Mouse (Mus musculus) ovary, postnatal 36 days (tissue): ENCODE measurements at regions not wholly inside any gene's neighbourhood (a gene's known extent, or its start where the extent isn't known, plus 50 kb on each side); places are given as distances from the start of the nearest gene placed in this dataset.

Experiments
- DNase-seq: peaks from one replicate; pipeline ENCODE4 v3.0.0; 2022; ENCODE audit warnings: low spot score, mixed read lengths

DNA sequence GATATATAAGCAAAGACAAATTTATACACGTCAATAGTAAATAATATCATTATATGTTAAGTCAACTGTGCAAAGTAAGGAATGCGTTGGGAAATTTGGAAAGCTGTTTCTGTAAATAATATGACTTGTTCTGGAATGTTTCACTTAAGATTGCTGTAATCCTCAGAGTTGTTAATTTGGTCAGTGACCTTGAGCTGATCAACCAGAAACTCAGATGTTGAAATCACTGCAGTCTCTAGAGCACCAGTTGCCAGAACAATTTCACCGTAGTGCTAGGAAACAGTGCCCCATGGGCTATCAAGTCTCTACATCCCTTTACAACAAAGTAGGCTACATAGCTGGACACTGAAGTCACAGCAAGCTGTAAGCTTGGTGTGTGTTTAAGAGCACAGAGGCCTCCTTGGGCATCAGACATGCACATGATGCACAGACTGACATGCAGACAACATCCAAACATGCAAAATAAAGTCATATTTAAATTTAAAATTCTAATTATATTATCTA lies 212.6 kb downstream of the Pik3r1 start:
- DNase-seq = no peak

DNA sequence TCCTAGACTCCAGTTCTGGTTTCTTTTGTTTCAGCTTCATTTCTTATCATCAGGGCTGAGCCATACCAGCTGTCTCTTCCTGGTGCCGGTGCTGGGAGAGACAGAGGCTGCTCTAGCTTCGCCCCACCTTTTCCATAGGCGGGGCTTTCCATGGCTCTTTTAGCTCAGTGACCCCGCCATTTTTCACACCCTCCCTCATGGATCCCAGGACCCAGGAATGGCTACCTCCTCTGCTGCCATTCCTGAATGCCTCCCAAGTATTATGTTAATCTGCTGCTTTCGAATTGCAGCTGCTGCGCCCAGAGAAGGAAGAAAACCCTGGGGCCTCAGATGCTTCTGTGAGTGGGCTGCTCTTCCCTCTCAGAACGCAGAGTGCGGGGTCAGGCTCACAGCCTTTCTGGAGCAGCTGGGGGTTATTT lies 214.9 kb downstream of the Pik3r1 start:
- DNase-seq = no peak

DNA sequence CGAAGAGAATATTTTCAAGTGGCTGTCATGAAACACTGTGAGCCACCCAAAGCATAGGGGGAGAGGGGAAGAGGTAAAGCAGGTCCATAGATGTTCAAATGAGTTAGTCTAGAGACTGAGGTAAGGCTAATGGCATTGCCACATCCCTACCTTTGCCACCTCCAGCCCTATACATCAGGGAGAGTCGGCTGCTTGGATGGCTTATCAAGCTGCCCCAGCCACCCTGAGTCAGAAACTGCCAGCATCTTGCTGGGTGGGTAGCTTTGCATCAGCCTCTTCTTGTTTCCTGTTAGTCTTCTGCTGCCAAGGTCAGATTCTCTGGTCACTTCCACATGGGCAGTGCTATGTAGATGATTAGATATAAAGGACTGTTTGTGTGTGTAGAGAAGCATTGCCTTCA lies 215.6 kb downstream of the Pik3r1 start:
- no peak for DNase-seq

DNA sequence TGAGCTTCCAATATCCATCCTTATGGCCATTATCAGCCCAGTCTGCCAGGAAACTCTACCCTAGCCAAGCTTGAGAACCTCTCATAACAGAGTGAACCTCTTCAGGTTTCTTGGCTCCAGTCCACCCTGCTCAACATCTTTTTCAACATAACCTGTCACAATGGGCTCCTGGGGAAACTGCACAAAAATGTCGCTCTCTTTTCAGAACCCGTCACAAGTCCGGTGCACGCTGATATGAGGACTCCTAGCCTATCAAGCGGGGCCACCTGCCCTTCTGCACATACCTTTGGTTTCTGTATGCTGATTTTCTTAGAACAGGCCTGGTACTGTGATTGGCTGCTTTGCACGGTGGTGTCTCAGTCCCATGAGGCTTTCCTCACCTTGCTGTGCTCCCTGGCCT lies 216.9 kb downstream of the Pik3r1 start:
- no peak for DNase-seq

DNA sequence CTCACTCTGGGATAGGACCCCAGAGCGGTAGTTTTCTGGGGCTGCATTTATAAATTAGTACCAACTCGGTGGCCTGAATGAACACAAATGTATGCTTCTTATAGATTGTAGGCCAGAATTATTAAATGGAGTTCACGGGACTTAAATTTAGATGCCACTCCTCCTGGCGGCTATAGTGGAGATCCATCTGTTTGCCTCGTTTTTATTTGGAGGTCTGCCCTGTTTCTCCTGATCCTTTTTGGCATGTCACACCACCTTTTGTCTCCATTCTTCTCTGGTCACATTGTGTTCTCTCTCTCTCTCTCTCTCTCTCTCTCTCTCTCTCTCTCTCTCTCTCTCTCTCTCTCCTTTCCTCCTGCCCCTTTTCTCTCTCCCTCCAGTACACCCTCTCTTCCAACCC lies 217.5 kb downstream of the Pik3r1 start:
- no peak for DNase-seq

DNA sequence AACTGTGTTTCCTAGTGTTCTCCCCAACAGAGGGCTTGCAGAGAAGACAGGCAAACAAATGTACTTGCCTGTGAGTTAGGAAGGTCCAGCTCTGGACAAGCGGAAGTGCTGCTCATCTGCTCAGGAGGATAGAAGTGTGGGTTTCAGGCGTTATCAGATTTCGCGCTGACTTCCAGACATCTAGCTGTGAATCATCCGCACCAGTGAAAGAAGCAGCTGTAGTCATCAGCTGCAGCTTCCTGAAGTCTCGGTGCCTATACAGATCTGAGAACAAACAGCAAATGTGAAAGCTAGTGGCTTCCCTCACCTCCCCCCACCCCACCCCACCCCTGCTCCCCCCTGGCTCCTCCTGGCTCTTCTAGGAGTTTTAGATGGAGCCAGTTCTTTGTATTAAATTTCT lies 220.1 kb downstream of the Pik3r1 start:
- no peak for DNase-seq

DNA sequence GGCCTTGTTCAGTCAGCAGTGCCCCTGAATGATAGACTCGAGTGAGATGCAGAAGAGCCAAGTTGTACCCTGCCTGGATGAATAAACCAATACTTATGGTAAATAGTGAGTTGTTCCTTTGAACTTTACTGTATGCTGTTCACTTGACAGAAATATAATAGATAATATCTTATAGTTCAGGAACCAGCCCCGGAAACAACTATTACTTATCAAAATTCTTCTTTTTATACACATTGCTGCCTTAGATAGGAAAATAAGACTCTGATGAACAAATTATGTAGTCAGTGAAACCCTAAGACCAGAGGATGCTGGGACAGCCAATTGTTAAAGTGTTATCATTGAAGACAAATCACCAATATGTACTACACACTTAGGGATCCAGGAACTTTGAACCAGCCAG lies 220.7 kb downstream of the Pik3r1 start:
- DNase-seq = no peak

DNA sequence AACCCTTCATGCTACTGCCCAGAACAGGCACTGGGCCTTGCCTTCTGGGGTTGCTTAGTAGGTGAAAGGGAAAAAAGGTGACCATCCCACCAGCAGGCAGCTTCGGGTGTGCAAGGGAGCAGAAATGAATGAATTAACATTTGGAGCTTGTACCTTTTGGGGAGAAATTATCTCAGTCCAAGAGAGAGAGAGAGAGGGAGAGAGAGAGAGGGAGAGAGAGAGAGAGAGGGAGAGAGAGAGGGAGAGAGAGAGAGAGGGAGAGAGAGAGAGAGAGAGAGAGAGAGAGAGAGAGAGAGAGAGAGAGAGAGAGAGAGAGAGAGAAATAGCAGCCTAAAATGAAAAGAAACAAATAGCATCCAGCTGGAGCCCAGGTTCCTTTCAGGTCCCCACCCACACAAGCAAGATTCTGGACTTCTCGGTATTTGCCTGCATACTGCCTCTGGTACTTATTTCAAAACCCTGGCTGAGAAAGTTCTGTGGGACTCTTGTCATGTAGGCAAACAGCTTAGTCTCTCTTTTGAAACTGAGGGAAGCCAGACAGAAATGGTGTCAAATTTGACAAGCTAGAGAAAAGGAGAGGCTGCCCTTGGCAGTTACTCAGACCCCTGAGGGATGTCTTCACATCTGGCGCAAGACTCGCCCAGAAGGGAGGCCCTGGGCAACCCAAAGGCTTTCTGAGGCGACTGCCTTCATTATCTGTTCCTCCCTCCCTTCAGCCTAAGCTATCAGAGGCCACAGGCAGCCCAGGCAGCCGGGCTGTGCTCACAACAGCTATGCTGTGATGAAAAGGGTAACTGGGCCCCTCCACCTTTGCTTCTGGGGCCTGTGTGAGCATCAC lies 222.5 kb downstream of the Pik3r1 start:
- DNase-seq = no peak

DNA sequence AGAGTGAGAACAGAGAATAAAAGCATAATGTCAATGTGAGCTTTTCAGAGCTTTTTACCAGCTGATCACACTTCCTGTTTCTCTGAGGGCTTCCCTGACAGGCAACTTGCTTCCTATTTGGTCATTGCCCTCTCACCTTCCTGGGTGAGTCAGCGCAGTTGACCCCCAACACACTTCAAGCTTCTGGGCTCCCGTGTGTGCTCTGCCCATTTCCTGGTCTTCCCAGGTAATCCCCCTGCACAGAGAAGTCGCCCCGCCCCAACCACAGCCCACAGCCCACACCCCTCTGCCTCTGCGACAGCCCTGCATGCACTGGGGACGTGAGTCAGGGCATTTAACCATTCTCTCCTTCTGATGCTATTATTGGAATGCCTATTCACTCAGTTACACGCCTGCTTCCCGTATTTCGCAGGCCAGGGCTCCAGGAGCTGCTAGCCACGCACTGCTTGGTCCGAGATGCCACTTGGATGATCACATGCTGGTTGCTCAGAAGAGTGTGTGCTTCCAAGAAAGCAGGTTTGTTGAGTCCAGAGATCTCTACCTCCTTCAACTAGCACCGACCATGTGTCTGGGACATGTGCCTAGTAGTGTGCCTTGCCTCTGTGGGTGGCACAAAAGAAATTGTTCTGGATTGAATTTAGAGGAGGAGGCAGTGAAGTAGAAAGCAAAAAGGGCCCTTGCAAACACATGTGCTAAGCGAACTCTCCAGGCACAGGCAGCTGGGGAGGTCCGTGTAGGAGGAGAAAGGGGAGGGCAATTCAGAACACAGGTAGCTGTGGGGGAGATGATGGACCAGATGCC lies 227.4 kb downstream of the Pik3r1 start:
- no peak for DNase-seq

DNA sequence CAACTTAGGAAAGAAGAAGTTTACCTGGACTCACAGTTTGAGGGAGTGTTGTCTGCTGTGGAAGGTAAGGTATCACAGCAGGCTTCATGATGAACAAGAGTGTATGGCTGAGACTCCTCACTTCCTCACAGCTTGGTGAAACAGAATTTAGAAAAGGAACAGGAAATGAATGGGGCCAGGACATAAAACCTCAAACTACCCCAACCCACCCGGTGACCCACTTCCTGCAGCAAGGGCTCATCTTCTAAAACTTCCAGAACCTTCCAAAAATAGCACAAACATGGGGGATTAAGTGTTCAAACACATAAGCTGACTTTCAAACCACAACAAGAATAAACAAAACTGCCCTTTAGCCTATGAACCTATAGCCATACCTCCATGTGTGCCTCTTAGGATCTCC lies 229.9 kb downstream of the Pik3r1 start:
- DNase-seq = no peak

DNA sequence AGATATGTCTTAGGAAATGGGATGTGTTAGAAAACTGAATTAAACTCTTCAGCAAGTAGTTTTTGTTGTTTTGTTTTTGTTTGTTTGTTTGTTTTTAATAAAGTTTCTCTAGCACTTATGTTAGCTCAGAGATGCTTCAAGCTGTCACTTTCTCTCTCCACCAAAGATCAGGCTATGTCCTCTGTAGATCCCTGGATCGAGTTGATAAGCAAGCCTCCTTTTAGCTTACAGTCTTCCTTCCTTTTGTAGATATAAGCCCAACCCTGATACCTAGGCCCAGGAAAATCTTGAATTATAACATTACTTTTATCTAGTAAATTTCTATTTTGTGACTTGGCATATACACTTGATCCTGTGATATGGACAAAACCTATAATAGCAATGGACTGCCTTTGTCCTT lies 232.0 kb downstream of the Pik3r1 start:
- no peak for DNase-seq

DNA sequence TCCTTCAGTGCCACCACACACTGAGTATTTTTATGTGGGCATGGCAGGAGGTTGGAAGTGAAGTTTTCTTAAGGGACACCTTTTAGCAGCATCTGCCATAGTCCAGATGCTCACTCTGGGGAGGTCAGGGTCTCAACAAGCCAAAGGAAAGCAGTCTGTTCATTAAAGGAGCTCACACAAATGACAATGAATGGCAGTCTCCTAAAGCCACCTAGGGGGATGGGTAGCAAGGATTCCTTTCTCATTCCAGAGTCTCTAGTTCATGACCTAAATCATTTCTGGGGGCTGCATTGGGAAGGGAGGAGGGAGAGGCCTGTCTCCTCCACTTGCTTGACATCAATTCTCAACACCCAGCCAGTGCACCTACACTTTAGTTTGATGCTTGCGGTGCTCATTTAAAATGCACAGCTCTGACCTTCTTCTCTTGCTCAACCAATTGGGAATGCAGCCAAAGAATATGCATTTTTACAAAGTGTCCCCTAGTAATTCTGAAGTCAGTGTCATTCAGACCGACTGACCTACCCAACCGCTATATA lies 232.6 kb downstream of the Pik3r1 start:
- DNase-seq = no peak

DNA sequence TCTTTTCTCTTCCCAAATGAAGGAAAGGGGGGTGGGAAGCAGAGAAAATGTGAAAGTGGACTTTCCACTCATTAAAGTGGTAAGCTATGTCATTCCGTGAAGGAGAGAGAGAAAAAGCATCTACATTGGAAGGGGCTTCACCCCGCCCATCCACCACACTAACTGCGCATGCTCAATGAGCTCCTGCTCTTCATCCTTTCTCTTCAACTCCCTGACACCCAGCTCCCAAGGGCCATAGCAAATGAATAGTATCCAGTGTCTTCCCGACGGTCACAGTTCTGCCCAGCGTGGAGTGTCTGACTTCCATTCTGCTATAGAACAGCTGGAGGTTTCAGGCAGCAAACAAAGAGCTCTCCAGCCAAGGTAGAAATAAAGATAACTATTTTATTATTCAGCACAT lies 233.5 kb downstream of the Pik3r1 start:
- no peak for DNase-seq

DNA sequence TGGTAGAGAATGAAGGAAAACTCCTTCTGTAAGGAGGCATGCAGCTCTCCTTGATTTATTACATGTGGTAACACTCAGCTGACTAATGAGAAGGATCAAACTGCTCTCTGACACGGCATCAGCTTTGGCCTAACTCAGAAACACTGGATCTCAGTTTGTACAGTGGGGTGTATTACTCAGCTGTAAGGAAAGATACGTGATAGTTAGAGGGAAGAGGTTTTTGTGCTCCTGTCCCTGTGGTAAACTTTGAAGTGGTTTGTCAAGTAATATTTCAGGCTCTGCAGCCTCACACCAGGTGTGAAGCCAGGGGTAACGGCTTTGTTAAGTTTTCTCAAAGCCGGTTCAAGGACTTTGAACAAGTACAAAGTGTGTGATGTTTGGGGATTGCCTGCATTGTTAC lies 235.1 kb downstream of the Pik3r1 start:
- DNase-seq = no peak

DNA sequence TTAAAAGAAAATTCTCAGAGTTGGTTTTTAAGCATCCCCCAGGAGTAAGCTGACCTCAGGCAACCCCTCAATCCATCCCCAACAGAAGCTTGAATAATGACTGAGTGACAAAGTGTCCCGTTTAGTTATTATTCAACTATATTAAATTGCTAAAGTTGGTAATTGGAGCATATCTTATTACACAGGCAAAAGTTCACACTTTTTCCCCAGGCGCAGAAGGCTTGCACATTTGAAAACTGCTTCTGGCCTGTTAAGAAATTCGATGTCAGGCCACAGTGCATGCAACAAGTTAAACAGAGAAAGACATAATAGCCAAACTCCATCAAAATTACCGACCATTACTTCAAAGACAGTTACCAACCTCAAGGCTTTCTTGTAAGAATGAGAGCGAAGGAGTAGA lies 240.3 kb downstream of the Pik3r1 start:
- DNase-seq = no peak

DNA sequence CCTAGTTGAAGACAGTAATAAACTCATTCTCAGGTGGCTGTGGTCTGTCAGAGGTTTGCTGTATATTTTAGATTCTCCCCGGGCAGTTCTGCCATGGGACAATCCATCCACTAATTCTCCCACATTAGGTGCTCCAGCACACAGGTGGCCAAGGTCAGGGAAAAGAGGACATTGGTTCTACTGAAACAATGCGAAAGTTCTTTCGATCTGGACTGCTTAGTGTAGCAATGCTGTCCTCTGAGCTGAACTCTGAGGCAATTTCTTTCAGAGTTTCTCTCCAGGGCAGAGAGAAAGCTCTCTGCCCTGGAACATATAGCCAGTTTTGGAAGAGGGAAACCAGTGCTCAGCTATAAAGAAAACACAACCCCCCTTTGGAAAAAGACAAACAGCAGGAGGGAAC lies 243.2 kb downstream of the Pik3r1 start:
- no peak for DNase-seq

DNA sequence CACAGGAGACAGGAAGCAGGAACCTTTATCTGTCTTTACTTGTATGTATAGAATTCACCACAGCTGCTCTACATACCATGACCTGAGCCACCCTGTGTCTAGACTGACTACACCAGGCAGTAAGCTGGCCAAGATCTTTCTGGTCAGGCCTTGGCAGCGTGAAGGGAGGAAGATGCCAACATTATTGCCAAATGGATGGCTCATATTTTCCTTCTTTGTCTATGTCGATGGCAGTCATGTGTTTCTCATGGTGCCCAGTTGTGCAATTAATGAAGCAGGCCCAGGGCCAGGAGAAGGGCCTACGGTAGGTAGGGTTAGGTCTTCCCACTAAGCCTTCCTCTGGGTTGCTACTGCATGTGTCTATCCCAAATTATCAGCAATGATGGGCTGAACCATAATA lies 243.8 kb downstream of the Pik3r1 start:
- DNase-seq = no peak

DNA sequence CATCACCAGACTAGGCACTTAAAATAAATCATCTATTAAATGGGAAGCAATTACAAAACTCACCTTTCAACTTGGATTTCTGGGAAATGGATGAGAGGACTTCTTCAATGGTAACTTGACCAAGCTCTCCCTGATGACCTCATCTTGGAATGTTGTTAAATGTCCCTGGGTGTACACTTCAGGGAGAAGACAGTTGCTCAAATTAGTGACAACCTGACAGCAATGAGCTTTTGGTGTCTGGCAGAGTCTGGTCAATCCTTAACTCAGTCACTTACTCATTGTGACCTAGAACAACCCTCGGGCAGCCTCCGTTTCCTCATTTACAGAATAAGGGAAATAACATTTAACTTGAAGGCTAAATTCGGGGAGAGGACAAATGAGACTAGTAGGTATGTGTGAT lies 244.5 kb downstream of the Pik3r1 start:
- no peak for DNase-seq

DNA sequence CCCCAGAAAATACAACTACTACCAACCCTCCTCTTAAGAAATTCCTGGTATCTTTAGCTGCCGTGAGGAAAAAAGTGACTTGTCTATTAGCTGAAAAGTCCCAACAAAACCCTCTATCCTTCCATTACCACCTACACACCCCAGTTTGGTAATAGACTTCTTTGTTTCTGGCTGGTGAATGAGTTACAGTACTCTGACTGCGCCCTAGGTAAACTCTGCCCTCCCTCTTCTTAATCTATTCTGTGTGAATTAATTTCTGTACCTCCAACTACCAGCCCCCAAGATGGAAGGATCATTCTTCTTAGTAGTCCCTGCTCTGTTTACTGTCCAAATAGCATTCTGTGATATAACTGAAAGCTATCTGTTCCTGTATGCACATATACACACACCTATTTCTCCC lies 245.4 kb downstream of the Pik3r1 start:
- DNase-seq = no peak

DNA sequence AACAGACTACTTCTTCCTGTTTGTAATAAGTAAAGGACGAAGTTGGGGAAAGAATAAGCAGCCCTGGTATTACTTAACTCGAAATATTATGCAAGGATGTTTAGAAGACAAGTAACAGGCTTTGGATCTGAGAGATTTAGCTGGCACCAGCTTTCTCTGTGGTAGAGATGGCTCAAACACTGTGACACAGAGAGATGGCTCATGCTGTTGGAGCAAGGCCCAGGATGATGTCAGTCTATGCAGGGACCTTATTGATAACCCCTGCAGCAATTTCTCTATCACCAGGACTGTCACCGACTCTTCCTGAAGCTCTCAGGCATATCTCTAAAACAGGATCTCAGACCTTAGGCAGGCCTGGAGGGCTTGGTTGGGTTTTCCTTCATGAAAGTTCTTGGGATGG lies 254.7 kb downstream of the Pik3r1 start:
- DNase-seq = no peak

DNA sequence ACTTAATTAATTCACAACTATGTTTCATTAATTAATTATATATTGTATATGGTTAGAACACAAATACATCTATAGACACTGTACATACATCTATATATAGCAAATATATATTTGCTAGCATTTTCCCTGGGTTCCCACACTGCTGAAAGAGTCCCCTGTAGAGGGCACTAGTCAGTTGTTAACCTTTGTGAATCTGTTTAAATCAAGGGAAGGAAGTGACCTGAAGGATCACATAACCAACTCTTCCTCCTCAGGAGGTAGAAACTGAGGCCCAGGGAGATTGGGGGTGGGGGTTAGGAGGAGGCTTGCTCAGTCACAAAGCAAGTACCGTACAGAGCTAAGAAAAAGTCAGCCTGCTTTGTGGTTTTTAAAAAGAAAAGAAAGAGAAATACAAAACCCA lies 258.1 kb downstream of the Pik3r1 start:
- no peak for DNase-seq

DNA sequence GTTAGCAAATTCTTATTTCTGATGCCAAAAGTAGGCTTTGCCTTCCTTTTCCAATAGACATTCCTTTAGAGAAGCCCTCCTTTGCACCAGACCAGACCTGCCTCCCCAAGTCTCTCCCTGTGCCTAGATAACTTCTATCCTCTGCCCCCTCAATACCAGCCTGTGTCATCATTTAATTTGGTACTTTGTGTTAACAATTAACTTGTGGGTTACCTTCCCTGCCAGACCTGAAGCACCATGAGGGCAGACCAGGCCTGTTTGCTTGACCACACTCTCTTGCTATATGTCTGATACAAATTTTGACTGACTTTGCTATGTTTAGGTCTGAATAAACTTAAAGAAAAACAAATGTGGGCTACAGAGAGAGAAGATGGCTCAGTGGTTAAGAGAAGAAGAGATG lies 259.7 kb downstream of the Pik3r1 start:
- DNase-seq = no peak

DNA sequence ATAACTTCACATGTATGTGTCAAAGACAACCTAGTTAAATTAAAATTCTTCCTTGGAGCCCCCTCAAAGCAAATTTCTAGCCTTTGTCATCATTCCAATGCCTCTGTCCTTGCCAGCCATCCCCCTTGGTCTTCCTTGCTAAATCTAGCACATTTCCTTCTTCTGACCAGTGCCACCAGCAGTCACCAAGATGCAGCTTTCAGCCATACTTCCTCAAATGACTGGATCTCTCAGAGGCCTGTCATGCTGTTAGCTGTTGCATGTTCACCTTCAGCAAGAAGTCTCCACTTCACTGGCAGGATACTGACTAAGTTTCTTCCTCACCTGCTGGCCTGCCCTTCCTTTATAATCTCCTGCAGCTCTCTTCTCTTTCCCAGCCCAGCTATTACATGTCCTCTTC lies 261.3 kb downstream of the Pik3r1 start:
- no peak for DNase-seq
